Mouse (Mus musculus): ENCODE measurements around the gene Gm20838. TPM values are rescaled to one million over a fixed set of nuclear protein-coding genes. Genes with fewer than 3 reads are reported as not detected.
"Not testable (repeated sequence)": the region's sequence is repeated elsewhere in the genome, so short reads cannot be mapped to it uniquely, and the experiment has no call there.

The Gm20838 gene
- not detected in 2 replicates for polyA plus RNA-seq (2015; fragmentation: Nextera tagmentation; extraction: Ambion mirVana)

DNA sequence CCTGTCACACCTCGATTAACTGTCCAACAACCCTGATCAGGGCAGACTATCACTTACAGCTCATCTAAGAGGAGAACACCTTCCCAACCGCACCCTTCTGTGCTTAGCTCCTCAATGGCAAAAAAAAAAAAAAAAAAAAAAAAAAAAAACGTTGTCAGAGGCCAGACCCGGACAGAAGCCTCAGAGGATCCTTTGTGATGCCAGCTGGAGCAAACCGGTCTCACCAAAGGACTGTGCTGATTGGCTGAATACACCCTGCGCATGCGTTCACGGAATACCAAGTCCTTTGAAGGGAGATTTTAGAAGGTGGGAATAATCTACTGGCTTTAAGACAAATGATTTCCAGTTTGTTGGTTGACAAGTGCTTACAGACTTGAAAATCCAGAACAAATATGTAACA is at the start of gene Gm20838:
Gene Gm20838 (minus strand): TSS at position 101 of the 400 bp plus-strand sequence.
- H3K4me1 ChIP-seq (replicated peaks; ENCODE audit: control insufficient read depth, insufficient read depth, low read length), result not testable (repeated sequence)

More for the DNA sequence above, at the start of gene Gm20838:
- H3K36me3 ChIP-seq (ENCODE audit: control insufficient read depth, insufficient read depth, low read length); H3K27me3 ChIP-seq (ENCODE audit: control insufficient read depth, insufficient read depth, low read depth, low read length); H3K4me2 ChIP-seq (ENCODE audit: low read depth, low read length); H3K4me3 ChIP-seq (ENCODE audit: low read length); ATAC-seq (ENCODE audit: low read depth); H3K27ac ChIP-seq (ENCODE audit: low read length); H3K9ac ChIP-seq (ENCODE audit: low read length); H3K9me3 ChIP-seq (ENCODE audit: control insufficient read depth, low read length): not testable (repeated sequence)
- no CpG with 5 or more reads among the region's 8 CpGs for WGBS
